Mouse (Mus musculus) layer of hippocampus, adult 9-10 months (tissue): ENCODE results near the gene Mpv17l.
"Not testable (repeated sequence)": the region's sequence is repeated elsewhere in the genome, so short reads cannot be mapped to it uniquely, and the experiment has no call there.

ENCODE experiments used
- DNase-seq: peaks from one replicate; pipeline ENCODE4 v3.0.0; 2022; ENCODE audit warnings: low spot score

Mpv17l gene

DNA sequence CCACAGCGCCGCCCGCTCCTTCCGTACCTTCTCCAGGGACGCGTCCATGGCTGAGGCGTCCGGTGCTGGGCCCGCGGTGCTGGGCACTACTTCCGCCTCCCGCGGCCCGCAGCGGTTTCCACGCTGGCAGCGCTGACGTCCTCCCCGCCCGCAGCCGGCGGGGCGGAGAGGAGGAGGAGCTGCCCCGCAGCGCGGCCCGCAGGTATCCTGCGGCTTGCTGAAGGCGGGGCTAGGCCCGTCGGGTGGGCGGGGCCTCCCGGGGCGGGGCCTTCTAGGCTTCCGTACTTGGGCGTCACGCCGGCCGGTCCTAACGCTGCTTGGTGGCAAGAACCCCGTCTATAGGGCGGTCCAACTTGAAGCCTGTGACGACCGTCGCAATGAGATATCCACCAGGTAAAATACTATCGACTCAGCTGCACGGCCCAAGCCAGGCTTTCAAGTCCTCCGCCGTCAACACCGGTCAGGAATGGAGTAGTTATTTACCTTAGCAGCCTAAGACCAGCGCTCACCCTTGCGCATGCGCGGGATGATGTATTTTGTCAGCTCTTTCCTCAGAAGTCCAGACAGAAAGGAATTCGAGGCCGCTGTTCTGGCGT, at the start of gene Mpv17l, which contains the start of gene Pdxdc1:
Gene Mpv17l (plus strand): TSS at position 274 of the 596 bp plus-strand sequence.
Gene Pdxdc1 (minus strand): TSS at position 244 of the 596 bp plus-strand sequence.
- peak; percentile 95 for DNase-seq

DNA sequence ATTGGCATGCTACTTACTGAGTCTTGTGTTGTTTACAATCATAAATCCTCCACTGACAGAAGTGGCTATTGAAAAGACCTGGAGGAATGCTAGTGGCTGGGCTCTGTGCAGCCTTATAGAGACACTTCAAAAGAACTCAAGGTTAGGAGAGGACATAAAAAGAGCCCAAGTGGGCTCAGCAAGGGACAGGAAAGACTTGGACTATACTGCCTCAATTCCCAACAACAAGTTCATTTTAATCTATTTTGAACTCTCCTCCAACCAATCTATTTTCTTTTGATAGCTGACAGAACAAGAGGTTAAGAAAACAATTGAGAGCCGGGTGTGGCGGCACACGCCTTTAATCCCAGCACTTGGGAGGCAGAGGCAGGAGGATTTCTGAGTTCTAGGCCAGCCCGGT, 49.1 kb upstream of the Mpv17l start:
- DNase-seq: no peak

DNA sequence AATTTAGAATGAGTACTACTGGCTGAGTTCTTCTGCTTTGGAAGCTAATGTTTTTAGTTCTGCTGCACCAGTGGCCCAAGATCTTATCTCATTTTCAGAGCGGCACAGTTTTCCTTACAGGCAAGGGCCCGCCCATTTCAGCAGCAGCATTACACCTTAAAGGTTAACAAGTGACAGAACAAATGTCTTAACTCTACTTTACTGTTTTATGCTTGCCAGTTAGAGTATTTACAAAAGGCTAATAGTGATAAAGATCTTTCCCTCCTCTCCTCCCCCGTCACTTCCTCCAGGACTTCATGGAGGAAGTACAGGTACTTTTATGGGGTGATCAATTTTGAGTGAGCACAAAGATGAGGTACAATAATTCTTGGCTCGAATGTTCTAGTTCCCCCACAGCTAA, 36.9 kb upstream of the Mpv17l start:
- no peak for DNase-seq

DNA sequence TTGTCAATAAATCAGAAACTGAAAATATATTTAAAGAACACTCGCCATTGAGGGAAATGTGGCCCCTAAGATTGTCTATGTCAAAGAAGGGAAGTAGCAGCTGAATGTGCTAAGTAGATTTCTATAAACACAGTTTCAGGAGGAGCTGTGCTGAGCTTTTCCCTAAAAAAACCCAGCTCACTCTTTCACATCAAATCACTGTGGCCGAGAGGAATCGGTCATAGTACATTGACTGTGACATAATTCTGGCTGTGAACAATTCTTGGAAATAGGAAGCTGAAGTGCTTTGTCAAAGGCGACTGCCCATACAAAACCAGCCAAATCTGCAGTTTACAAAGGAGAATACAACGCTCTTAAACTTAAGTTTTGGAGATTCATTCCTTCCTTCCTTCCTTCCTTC, 36.3 kb upstream of the Mpv17l start:
- no peak for DNase-seq

DNA sequence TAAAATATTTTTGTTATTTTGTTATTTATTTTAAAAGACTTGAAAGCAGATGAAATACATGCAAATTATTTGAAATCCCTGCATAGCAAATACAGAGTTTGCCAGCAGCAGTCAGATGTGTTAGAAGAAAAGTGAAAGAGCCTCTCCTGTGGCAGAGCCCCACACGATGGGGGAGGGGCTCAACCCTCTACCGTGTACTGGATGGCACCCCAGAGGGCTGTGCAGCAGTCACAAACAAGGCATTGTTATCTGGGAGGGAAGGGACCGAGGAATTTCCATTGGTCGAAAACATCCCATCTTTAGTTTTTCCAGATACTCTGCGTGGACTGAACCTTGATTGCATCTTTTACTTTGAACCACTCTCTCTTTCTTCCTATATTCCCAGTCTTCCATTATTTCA, 35.6 kb upstream of the Mpv17l start:
- DNase-seq: peak; percentile 21

DNA sequence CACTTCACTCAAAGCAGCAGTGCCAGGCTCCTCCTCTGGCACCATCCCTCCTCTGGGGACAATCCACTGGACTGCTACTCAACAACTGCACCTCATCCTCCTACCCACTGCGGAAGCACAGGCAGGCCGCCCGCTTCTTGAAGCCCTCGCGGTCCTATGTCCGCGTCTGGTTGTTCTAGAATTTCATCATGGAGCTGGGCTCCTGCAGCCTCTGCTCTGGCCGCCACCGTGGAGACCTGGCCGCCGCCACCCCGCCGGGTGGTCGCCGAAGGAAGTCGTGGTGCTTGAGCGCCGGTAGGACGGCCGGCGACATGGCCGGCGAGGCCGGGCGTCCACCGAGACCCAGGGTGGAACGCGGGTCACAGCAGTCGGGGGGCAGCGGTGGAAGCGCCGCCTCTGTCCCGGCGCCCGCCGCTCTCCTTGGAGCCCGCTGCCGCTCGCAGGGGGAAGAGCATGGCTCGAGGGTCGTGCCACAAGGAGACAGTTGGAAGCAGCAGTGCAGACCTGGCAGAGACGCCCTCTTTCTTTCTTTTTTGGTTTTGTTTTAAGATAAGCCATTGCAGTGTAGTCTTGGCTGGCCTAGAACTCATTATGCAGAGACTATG, 34.9 kb upstream of the Mpv17l start:
- DNase-seq: no peak

DNA sequence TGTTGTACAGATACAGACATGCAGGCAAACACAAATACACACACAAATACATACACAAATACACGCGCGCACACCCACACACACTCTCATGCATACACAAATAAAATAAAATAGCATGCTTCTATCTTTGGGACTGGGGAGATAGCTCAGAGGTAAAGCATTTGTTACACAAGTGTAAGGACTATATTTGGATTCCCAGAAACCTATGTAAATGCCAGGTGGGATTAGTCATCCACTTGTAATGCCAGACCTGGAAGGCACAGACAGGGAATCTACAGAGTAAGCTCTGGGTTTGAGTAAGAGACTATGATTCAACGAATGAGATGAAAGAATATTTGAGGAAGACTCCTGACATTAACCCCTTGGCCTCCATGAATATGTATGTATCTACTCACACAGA, 27.5 kb upstream of the Mpv17l start:
- no peak for DNase-seq

DNA sequence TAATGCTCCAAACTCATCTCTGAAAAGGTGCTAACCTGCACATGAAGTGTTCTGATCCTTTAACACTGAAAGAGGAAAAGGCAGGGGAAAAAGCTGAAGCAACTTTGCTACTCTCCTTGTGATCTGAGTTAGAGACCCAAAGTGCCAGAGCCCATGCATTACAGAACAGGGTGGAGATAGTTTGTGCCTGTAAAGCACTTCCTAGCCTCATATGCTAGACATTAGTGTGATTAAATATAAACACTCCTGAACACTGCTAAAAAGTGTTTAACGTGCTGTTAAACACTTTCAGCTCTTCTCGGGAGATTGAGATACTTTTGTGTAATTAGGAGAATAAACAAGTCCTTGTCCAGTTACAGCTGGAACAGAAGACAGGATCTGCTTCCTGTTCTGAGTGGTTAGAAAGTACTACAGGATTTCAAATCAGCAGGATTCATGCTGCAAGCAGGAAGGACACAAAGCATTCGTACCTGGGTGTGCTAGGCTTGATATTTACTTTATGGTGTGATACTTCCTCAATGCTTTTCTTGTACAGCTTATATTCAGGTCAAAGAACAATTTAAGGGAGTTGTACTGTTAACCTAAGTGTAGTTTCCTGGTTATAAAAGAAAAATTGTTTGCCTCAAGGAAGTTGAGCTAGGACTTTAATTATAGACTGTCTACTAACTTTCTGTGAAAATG, 19.7 kb upstream of the Mpv17l start:
- DNase-seq: no peak

DNA sequence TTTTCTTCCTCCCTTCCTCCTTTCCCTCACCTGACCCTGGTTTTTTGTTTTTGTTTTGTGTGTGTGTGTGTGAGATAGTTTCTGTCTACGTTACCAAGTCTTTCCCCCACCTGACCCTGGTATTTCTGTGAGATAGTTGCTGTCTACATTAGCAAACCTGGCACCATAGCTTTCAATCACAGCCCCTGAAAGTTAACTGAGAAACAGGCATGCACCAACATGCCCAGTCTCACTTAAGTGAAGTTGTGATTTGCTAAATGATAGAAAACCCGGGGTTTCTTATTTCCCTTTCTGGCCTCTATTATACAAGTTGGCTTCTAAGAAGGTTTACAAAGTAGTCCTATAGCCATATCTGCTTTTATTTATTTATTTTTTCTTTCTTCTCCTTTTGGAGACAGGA, 12.5 kb upstream of the Mpv17l start:
- DNase-seq: no peak

DNA sequence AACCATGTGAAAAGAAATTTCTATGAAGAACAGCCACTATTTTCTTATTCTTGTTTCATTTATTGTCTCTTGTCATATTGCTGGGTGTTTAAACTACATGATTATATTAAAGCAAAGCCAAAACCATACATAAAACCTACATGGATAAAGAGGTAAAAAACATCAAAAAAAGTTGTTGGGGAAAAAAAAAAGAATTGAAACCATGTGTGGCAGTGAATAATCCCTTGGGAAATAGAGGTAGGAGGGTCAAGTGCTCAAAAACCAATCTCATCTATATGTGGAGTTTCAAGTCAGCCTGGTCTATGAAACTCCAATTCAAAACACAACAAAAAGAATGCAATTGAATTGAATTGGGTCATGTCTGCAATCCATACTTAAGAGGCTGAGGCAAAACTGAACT, 10.1 kb upstream of the Mpv17l start:
- DNase-seq: no peak

DNA sequence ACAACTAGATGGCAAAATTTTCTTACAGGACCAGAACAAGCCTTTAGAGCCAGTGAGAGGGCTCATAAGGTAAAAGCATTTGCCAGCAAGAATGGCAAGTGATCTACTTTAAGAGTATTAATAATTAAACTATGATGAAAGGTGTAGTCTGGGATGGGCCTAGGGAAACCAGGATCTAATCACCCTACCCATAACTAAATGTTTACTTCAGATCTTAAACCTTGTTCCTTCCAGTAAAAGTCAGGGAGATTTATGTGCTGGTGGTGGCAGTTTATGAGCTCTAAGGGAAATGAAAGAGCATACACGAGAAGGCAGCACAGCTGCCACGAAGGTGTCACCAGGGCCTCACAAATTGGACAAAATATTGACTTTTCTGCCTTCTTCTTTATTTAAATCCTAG, 8.9 kb upstream of the Mpv17l start:
- DNase-seq: no peak

DNA sequence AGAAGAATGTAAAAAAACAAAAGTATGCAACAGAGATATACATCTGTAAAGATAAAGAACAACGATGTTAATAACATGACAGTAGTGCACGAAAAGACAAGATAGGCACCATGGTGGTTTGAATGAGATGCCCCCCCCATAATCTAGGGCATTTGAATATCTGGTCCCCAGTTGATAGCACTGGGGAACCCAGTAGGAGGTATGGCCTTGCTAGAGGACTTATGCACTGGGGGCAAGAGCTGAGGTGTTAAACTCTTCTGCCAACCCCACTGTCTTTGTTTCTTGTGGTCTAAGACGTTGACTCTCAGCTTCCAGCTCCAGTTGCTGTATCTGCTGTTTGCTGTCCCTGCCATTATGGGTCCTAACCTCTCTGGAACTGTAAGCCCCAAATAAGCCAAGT, 7.2 kb upstream of the Mpv17l start:
- DNase-seq: no peak

DNA sequence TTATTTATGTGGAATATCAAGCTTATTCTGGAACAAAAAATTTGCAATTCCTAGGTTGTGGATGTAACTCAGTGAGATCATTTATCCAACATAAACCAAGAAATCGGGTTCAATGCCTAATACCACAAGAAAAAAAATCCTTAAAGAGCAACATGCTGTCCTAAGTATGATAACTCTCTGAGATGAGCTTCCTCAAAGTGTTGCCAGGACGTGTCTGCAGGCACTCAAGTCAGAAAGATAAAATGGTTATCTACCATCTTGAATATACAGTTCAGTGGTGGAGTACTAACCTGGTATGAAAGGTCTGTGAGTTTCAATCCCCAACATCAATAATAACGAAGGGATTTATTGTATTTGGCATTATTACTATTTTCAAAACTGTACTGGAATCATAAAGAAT, 6.6 kb upstream of the Mpv17l start:
- no peak for DNase-seq

DNA sequence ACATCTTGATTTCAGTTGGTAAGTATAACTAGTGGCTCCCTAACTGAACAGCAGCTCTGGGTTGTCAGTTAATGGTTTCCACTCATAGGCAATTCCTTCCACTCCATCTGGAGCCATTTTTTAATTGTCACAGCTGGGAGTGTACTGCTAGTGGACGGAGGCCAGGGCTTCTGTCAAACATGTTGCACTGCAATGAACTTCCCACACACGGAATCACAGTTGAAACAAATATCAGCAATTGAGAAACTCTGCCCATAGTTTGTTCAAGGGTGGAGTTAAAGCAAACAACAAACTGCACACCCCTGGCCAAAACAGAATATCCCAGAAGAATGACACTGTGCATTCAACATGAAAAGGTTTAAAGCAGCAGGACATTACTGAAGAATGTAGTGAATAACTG, 4.0 kb upstream of the Mpv17l start:
- DNase-seq: peak; percentile 24

DNA sequence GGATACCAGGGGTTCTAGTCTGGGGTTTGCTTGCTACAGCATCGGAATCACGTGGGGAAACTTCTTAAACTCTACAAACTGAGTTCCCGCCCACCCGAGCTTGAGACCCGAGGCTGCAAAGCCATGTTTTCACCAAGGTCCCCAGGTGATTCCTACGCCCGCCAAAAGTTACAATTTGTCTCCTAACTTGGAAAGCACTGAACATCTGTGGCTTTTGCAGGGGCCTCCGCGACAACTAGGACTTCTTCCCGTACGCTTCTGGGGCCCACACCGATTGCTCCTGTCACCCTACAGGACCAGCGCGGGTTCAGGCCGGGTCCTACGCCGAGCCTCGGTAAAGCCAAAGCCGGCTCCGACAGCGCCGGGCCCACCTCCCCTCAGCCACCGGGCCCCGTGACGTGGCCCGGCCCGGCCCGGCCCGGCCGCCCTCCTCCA, 547 bp upstream of the Mpv17l start:
- no peak for DNase-seq

DNA sequence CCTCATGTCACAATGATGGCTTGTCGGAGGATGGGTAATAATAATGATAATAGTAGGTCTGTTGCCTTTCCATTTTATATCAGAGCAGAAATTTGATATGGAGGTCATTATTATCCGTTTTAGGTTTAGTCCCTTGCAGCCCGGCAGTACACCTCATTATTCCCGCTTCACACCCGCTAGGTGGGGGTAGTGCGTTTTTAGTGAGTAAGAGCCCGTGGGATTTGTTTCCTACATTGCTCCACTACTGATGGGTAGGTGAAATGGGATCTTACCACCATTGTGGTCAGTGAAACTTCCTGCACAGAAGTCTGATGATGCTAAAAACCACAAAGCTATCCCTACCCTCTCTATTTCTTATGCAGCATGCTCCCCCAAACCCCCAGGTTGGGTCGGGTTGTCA, 527 bp downstream of the Mpv17l start:
- no peak for DNase-seq

DNA sequence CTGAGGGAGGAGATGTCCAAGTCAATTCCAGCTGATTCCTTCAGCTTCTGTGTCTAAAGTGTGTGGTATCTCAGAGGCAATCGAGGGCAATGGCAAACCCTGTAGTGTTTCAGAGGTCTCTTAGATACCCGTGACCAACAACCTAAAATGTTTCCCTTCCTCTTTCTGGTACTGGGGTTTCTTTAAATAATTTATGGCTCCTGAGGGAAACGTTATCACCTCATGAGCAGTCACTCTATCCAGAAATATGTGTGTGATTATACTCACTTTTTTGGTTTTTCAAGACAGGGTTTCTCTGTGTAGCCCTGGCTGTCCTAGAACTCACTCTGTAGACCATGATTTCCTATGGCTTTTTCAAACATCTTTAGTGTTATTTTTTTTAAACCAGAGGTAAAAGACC, 4.3 kb downstream of the Mpv17l start:
- DNase-seq: no peak

DNA sequence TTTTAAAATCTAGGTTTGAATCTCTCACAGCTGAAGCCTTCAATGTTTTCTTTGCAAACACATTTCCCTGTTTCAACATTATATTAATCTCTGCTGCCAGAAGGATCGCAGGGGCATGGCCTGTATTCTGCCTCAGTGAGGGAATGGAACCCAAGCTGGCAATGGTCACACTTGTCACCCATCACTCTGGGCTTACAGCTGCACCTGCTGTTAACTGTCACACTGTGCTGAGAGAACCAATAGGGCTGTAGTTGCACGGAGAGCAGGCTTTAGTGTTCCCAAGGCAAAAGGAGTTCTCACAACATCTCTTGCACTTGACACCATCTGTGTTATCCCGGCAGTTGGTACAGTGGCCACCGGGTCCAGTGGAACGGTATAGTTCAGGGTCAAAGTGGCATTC, 17.1 kb downstream of the Mpv17l start:
- DNase-seq: no peak

DNA sequence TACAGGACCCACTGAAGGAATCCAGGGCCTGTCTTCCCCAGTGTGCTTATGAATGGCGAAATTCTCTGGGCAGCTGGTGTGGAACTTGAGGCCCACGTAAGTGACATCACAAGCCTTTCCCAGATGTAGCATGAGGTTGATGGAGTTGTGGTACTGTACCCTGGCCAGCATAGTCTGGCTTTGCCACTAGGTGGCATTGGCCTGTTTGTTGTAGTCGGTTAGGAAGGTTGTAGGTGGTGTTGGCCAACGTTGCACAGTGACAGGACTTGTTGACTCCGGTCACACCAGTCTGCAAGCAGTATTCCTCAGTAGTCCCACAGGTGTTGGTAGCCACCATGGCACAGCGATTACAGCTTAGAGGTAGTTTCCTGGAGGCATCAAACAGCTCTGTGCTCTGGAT, 18.1 kb downstream of the Mpv17l start:
- DNase-seq: no peak

DNA sequence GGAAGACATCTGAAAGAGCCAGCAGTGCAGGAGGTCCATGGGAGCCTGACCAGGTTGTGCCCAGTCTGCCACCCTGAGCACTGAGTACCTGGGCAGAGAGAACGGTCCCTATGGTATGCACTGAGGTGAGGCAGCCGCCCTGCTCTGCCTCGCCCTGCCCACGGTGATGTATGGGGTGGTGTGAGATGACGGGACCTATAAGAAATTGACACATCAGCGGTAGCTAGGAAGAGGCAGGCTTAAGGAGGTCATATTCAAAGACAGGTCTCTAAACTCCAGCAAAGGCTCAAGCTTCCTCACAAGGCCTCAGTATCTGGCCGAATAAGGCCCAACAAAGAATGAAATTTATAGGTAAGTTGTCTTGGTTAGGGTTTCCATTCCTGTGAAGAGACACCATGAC, 18.8 kb downstream of the Mpv17l start:
- DNase-seq: no peak

DNA sequence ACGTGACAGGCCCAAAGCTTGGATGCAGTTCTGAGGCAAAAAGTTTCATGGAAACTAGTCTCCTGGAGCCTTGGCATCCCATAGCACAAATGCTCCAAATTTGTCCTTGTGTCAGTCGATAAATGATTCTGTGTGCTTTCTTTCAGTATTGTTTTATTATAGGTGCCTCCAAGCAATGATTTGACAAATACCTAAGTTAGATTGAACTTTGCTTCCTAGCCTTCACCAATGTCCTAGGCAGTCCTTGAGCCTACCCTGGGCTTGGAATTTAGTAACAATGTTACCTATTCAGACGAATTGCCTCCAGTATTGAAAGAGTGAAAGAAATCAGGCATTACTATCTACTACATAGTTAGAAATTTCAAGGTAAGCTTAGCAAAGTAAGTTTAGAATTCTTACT, 19.5 kb downstream of the Mpv17l start:
- DNase-seq: not testable (repeated sequence)

DNA sequence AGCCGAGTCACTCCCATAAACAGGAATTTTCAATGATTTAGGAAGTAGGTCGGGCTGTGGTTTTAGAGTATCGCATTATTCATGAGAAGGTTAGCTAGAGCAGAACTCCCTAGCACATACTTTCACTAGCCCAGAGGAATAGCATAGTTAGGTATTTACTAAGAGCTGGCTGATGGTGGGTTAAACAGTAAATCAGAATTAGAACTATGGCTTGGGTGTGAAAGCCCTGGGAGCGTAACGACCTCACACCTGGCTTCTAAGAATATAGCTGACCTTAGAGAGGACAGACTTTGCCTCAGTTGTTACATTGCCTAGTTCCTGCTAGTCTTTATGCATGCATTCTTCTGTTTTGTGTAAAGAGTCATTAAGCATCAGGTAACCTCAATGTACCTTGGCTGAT, 20.0 kb downstream of the Mpv17l start:
- DNase-seq: not testable (repeated sequence)

DNA sequence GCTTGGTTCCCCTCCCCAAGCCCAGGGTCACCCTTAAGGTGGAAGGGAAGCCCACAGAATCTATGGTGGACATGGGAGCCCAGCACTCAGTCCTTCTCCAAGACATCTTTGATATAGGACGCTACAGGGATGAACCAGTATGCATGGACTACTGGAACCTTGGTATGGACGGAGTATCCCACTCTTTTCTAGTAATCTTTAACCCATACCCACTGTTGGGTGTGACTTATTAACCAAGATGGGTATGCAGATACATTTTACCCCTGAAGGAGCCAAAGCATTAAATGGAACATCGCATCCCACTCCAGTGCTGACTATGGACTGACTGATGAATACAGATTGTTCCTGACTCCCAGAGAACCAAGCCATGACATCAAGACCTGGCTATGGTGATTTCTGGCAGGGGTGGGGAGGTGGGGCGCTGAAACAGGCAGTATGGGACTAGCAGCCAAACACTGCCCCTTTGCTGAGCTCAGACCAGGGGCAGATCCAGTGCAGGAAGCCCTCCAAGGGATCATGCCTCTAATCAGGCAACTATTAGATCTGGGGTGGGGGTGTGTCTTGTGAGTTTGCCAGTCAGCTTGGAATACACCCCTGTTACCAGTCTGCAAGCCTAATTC, 24.6 kb downstream of the Mpv17l start:
- DNase-seq: no peak
